Mouse (Mus musculus) left cerebral cortex, postnatal 14 days (tissue): Measurements from ENCODE around the gene Batf2. TPM values are rescaled to one million over a fixed set of nuclear protein-coding genes. Genes with fewer than 3 reads are reported as not detected.
"Not testable (repeated sequence)": the region's sequence is repeated elsewhere in the genome, so short reads cannot be mapped to it uniquely, and the experiment has no call there.

Experiments
- DNase-seq, 2 experiments: peaks; one replicate each; pipeline ENCODE4 v3.0.0; 2021 to 2022; ENCODE audit warnings: low spot score in 2 of 2, mixed read lengths in 1 of 2
- intact Hi-C: fragments of 180-260 bp; cut with DNase I; formaldehyde crosslinking; loops from one replicate; pipeline ENCODE4 v1.15.1; 2025
- total RNA-seq, 2 experiments: library from RNA; stranded (reverse); gene quantifications; 2 replicates each; pipeline ENCODE4 v1.2.3; 2021

Gene Batf2
- total RNA-seq, 2 experiments from 2014 or later = 0.33 TPM; not detected in 1

GRCm38 (mm10) chr19:6127760-6128341 is 12.9 kb upstream of the Batf2 start, which contains the start of gene Snx15:
Gene Snx15 (minus strand): TSS chr19:6128304.
- intact Hi-C loops = loop anchor here (5.0 kb wide), 1 partner anchor 109 kb away; the partner anchor contains the start of gene Ppp2r5b

DNA sequence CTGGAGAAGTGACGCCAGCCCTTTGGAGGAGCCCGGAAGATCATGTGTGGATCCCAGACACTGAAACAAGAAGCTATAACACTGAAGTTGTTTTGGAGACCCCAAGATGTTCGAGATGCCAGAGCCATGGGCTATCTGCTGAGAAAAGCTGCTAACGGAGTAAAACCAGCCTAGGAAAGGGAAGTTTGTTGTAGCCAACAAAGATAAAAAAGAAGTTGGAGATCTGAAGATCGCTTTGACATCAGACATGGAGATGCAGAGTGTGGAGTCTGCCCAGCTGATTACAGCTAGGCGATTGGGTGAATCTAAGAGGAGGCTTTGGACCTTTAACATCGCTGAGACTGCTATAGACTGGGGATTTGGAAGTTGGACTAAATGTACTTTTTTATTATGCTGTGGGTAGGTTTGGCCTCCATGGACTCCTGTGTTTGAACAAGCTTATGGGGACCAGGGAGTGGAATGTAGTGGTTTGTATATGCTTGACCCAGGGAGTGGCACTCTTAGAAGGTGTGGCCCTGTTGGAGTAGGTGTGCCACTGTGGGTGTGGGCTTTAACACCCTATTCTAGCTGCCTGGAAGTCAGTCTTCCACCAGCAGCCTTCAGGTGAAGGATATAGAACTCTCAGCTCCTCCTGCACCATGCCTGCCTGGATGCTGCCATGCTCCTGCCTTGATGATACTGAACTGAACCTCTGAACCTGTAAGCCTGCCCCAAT is 10.2 kb upstream of the Batf2 start:
- DNase-seq, intact Hi-C loops: not testable (repeated sequence)

More at GRCm38 (mm10) chr19:6127760-6128341, 12.9 kb upstream of the Batf2 start, which contains the start of gene Snx15:
- DNase-seq = peak; percentile 93 to 97

GRCm38 (mm10) chr19:6132171-6132827 is 8.5 kb upstream of the Batf2 start:
- intact Hi-C loops = no loop called here
- no peak for DNase-seq

DNA sequence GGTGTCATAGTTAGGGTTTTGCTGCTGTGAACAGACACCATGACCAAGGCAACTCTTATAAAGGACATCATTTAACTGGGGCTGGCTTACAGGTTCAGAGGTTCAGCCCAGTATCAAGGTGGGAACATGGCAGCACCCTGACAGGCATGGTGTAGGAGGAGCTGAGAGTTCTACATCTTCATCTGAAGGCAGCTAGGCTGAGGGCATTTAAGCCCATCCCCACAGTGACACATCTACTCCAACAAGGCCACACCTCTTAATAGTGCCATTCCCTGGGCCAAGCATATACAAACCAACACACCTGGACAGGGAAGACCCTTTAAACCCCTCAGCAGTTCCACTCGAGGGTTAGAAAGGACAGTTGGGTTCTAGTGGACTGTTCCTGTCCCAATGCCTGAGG is 7.6 kb upstream of the Batf2 start:
- DNase-seq, intact Hi-C loops: not testable (repeated sequence)

DNA sequence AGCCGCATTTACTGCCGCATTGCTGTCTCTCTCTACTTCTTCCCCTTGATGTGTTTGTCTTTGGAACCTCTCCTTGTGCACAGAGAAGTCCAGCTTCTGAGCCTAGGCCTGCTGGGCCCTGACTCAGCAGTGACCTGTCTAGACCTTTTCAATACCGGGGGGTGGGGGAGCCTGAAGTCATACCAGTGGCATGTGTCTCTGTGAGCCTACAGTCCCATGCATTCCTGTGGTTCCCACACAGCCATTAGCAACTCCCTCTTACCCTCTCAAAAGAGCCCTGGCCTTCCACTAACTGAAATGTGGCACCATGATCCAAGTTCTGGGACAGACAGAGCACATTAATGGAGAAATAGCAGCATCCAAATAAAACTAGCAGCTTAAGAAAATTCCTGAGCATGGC is 4.4 kb upstream of the Batf2 start:
- intact Hi-C loops = no loop called here
- DNase-seq = no peak

GRCm38 (mm10) chr19:6139701-6140100 is 1.1 kb upstream of the Batf2 start:
- DNase-seq = no peak
- intact Hi-C loops = no loop called here

GRCm38 (mm10) chr19:6140374-6140677 is 457 bp upstream of the Batf2 start:
- DNase-seq = no peak
- intact Hi-C loops = no loop called here

- DNase-seq = peak; percentile 87 to 94
- intact Hi-C loops = loop anchor here (1.0 kb wide), 1 partner anchor 94 kb away; the partner anchor contains the start of gene Ppp2r5b
Observed at GRCm38 (mm10) chr19:6141394-6141749, 589 bp downstream of the Batf2 start, which contains the start of gene Arl2. Gene Arl2 (minus strand): TSS chr19:6141548.

DNA sequence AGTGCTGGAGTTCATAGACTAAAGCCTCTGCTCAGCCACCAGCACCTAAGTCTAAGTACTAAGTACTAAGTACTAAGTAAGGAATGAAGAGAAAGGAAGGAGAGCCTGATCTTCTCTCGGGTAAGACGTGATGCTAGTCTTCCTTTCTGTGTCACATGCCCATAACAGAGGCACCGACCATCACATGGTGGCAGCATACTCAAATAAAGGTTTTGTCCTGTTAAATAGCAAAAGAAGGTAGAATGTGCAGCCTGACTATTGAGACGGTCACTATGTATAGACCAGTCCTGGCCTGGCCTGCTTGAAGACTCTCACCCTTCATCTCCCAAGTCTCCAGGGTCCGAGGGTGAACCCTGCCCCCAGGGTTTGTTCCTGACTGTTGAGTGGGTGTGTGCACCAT is 4.1 kb downstream of the Batf2 start:
- intact Hi-C loops = no loop called here
- no peak for DNase-seq

- DNase-seq = no peak
- intact Hi-C loops = no loop called here
Observed at GRCm38 (mm10) chr19:6155174-6155573, 14.4 kb downstream of the Batf2 start.

DNA sequence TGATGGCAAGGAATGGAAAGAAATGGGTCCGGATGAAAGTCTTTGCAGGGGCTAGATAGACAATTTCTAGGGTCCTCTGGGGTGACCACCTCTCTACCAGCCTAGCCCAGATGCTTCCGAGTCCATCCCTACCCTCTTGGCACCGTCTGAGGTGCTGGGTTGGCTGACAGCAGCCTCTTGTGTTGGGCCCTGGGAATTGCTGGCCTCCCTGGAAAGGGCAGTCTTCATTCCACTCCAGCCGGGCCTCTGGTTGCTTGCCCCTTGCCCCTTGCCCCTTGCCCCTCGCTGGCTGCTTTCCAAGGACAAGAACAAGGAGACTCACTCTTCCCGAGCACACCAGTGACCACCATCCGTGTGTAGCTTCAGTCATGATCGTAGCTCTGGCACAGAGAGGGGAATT is 15.6 kb downstream of the Batf2 start:
- intact Hi-C loops = no loop called here
- DNase-seq = no peak

GRCm38 (mm10) chr19:6157220-6157619 is 16.4 kb downstream of the Batf2 start:
- DNase-seq = no peak
- intact Hi-C loops = no loop called here

GRCm38 (mm10) chr19:6163872-6164547 is 23.2 kb downstream of the Batf2 start:
- peak; percentile 5 to 15 for DNase-seq
- intact Hi-C loops = no loop called here

DNA sequence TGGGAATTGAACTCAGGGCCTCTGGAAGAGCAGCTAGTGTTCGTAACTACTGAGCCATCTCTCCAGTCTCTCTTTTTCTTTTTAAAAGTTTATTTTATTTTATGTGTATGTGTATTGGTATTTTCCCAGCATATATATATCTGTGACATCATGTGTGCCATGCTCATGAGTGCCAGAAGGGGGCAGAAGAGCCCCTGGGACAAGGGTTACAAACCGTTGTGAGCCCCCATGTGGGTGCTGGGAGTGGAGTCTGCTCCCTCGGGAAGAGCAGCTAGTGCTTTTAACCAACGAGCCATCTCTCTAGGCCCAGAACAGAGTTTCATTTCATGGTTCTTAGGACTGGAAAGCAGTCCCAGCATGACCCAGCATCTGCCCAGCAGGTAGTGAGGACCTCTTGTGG is 26.0 kb downstream of the Batf2 start:
- no peak for DNase-seq
- intact Hi-C loops = no loop called here

- intact Hi-C loops = no loop called here
- DNase-seq = no peak
Observed at GRCm38 (mm10) chr19:6171215-6171614, 30.4 kb downstream of the Batf2 start.

- intact Hi-C loops = no loop called here
- DNase-seq = peak in 1 of 2 experiments; percentile 13
Observed at GRCm38 (mm10) chr19:6174771-6175170, 34.0 kb downstream of the Batf2 start.

DNA sequence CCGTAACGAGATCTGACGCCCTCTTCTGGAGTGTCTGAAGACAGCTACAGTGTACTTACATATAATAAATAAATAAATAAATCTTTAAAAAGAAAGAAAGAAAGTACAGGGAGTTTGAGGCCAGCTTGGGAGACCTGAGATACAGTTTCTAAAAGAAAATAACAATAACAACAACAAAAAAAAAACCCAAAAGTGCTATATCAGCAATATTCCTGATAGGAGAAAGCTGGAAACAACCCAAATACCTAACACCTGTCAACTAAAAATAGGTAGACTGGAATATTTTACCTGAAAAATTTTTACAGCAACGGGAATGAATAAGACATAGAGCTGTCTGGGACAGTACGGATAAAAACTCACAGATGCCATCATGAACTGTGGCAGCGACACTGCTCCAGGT is 38.0 kb downstream of the Batf2 start:
- intact Hi-C loops = no loop called here
- no peak for DNase-seq

DNA sequence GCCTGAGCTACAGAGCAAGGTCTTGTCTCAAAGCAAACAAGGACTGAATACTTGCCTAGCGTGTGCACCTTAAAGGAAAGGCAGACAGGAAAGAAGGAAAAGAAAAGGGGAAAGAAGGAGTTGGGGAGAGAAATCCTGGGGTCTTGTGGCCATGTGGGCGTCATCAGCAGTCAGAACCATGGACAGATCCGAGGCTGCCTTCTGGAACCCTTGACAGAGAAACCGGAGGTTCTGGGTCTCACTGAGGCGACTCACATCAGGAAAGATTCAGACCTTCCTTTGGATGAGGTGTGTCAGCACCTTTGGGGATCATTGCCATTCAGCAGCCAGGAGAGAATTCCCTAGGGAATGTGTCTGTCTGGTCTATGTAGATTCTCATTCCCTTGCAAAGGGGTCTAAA is 40.8 kb downstream of the Batf2 start:
- DNase-seq = no peak
- intact Hi-C loops = no loop called here

DNA sequence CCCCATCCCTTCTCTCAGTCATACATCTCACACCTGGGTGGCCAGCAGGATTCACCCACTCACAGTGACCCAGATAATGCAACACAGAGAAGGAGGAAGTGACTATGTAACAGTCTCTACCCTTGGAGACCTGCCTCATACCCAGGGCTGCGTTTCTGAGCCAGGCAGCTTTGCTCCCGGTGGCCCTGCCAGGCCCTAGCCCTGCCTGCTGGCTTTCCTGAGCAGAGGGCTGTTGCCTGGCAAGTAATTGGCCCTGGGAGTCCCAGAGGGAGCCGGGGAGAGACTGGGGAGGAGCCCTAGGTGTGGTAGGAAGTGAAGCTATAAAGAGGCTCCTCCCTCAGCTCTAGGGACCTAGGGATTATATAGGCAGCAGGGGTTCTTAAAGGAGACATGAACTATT is 41.8 kb downstream of the Batf2 start:
- intact Hi-C loops = no loop called here
- peak in 1 of 2 experiments; percentile 10 for DNase-seq

DNA sequence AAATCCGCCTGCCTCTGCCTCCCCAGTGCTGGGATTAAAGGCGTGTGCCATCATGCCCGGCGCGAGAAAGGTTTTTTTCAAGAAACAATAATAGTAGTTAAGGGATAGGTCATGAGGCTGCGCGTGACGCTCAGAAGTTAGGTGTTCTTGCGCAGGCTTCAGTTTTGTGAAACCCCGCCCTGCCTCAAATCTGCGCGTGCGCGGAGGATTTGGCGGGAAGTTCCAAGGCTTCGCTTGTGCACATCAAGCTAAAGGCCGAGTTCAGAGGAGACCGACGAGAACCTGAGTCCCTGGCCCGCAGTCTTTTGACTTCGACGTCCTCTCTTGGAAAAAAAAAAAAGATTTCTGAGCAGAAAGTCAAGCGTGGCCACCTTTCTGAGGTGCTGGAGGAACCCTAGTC is 43.3 kb downstream of the Batf2 start, which contains the start of gene Majin:
Gene Majin (plus strand): TSS at position 258 of the 400 bp plus-strand sequence.
- intact Hi-C loops = no loop called here
- no peak for DNase-seq
